Mouse (Mus musculus): Measurements from ENCODE around the gene March2.

Gene March2

GRCm38 (mm10) chr17:33717246-33717645, 1.2 kb downstream of the March2 start:
- DNase-seq: no peak

GRCm38 (mm10) chr17:33714779-33715178, 3.7 kb downstream of the March2 start:
- DNase-seq: no peak

- no peak for DNase-seq
These were observed 5.2 kb downstream of the March2 start for GRCm38 (mm10) chr17:33713271-33713670.

GRCm38 (mm10) chr17:33709834-33710233, 8.6 kb downstream of the March2 start:
- DNase-seq: peak in 1 of 2 experiments; percentile 19

GRCm38 (mm10) chr17:33703091-33703490, 15.4 kb downstream of the March2 start:
- DNase-seq: no peak

GRCm38 (mm10) chr17:33702178-33702577, 16.3 kb downstream of the March2 start:
- no peak for DNase-seq

- DNase-seq: no peak
These were observed 23.0 kb downstream of the March2 start for GRCm38 (mm10) chr17:33695471-33695870.

- no peak for DNase-seq
These were observed 31.7 kb downstream of the March2 start, which contains the start of gene Hnrnpm for GRCm38 (mm10) chr17:33686760-33687159. Gene Hnrnpm (minus strand): TSS chr17:33686860.

GRCm38 (mm10) chr17:33685249-33685653, 33.2 kb downstream of the March2 start:
- DNase-seq: peak; percentile 99

GRCm38 (mm10) chr17:33684671-33685231, 33.7 kb downstream of the March2 start:
- DNase-seq: peak; percentile 77 to 78

GRCm38 (mm10) chr17:33681767-33682166, 36.7 kb downstream of the March2 start:
- DNase-seq: no peak

GRCm38 (mm10) chr17:33678771-33679170, 39.7 kb downstream of the March2 start:
- no peak for DNase-seq

- no peak for DNase-seq
These were observed 42.4 kb downstream of the March2 start for GRCm38 (mm10) chr17:33676086-33676485.

GRCm38 (mm10) chr17:33675452-33675851, 43.0 kb downstream of the March2 start:
- no peak for DNase-seq

- DNase-seq: no peak
These were observed 44.6 kb downstream of the March2 start for GRCm38 (mm10) chr17:33673837-33674236.

GRCm38 (mm10) chr17:33669681-33670080, 48.8 kb downstream of the March2 start:
- DNase-seq: no peak

- no peak for DNase-seq
These were observed 51.7 kb downstream of the March2 start for GRCm38 (mm10) chr17:33666813-33667212.

- no peak for DNase-seq
These were observed 68.5 kb downstream of the March2 start for GRCm38 (mm10) chr17:33649781-33650475.

GRCm38 (mm10) chr17:33645073-33645472, 73.4 kb downstream of the March2 start:
- no peak for DNase-seq

GRCm38 (mm10) chr17:33644068-33644467, 74.4 kb downstream of the March2 start:
- no peak for DNase-seq

GRCm38 (mm10) chr17:33639743-33640142, 78.7 kb downstream of the March2 start:
- DNase-seq: no peak

- DNase-seq: no peak
These were observed 80.8 kb downstream of the March2 start, which contains the start of gene Pram1 for GRCm38 (mm10) chr17:33637516-33638276. Gene Pram1 (plus strand): TSS chr17:33638056.

- DNase-seq: no peak
These were observed 81.4 kb downstream of the March2 start for GRCm38 (mm10) chr17:33637038-33637437.
